Mouse (Mus musculus): Measurements from ENCODE around the gene Setd4.
"Not testable (repeated sequence)": the region's sequence is repeated elsewhere in the genome, so short reads cannot be mapped to it uniquely, and the experiment has no call there.

Setd4 gene

DNA sequence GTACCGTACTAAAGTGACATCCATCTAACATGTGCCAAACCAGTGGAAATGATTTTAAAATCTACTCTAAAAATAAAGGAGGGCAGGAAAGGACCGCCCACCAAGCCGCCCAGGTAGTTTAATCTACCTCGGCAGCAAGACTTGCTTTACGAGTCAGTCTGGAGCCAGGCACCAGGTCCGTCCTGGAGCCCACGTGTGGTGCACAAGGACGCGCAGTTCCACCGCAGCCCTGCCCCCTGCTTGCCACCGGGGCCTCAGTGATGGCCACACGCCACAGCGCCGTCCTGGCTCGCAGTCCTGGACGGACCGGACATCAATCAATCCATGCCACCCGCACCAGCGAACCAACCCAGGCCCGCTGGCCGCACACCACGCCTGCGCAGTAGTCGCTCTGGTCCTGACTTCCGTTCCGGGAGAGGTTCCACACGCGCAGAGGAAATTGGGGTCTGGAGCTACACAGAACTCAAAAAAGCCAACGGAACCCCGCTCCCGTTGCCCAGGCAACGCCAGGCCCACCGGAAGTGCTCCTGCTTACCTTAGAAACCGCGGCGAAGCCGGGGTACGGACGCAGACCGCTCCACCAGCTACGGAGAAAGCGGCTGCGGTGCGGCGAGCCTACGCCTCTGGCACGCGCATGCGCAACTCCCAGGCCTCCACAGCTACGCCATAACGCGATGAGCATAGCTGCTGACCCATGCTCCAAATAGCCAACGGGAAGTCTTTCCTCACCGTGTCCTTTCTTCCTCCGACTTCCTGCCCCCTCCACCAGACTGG lies at the start of gene Setd4:
TSS of gene Setd4 (minus strand) at position 625 of the 774 bp plus-strand sequence.
- peak; percentile 82 to 87 for DNase-seq (ENCODE audit: low spot score in 2 of 2)

GRCm38 (mm10) chr16:93648441-93649183 lies 44.7 kb upstream of the Setd4 start:
- no peak for DNase-seq (ENCODE audit: low spot score in 2 of 2)

DNA sequence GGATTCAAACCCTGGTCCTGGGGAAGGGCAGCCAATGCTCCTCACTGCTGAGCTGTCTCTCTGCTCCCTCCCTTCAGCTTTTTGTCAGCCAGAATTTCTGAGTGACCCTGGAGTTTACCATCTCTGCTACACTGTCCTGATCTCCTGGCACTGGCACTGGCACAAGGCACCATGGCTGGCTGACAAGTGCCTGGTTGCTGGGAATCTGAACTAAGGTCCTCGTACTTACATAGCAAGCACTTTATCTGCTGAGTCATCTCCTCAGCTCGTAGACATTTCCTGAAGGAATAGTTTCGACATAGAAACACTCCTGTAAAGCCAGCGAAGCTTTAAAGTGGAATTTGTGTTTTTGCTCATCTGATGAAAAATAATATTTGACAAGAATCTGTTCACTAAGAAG lies 40.1 kb upstream of the Setd4 start:
- DNase-seq (ENCODE audit: low spot score in 2 of 2): no peak

GRCm38 (mm10) chr16:93627761-93628400 lies 24.0 kb upstream of the Setd4 start, which contains the start of gene Gm5678:
TSS of gene Gm5678 (plus strand) at chr16:93628097.
- DNase-seq (ENCODE audit: low spot score in 2 of 2): no peak

- no peak for DNase-seq (ENCODE audit: low spot score in 2 of 2)
These were observed 22.9 kb upstream of the Setd4 start for GRCm38 (mm10) chr16:93626745-93627144.

GRCm38 (mm10) chr16:93624671-93625070 lies 20.8 kb upstream of the Setd4 start:
- no peak for DNase-seq (ENCODE audit: low spot score in 2 of 2)

- DNase-seq (ENCODE audit: low spot score in 2 of 2): not testable (repeated sequence)
These were observed 19.9 kb upstream of the Setd4 start for GRCm38 (mm10) chr16:93623759-93624158.

GRCm38 (mm10) chr16:93615118-93615870 lies 11.4 kb upstream of the Setd4 start:
- peak; percentile 58 to 70 for DNase-seq (ENCODE audit: low spot score in 2 of 2)

GRCm38 (mm10) chr16:93610961-93611360 lies 7.1 kb upstream of the Setd4 start:
- DNase-seq (ENCODE audit: low spot score in 2 of 2): no peak

DNA sequence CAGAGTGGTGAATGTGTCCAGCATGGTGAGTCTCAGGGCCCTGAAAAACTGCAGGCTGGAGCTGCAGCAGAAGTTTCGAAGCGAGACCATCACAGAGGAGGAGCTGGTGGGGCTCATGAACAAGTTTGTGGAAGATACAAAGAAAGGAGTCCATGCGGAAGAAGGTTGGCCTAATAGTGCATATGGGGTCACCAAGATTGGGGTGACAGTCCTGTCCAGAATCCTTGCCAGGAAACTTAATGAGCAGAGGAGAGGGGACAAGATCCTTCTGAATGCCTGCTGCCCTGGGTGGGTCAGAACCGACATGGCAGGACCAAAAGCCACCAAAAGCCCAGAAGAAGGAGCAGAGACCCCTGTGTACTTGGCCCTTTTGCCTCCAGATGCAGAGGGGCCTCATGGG lies 5.9 kb upstream of the Setd4 start:
- no peak for DNase-seq (ENCODE audit: low spot score in 2 of 2)

GRCm38 (mm10) chr16:93608731-93609130 lies 4.9 kb upstream of the Setd4 start:
- no peak for DNase-seq (ENCODE audit: low spot score in 2 of 2)

GRCm38 (mm10) chr16:93607669-93608101 lies 3.8 kb upstream of the Setd4 start:
- peak; percentile 84 to 88 for DNase-seq (ENCODE audit: low spot score in 2 of 2)

DNA sequence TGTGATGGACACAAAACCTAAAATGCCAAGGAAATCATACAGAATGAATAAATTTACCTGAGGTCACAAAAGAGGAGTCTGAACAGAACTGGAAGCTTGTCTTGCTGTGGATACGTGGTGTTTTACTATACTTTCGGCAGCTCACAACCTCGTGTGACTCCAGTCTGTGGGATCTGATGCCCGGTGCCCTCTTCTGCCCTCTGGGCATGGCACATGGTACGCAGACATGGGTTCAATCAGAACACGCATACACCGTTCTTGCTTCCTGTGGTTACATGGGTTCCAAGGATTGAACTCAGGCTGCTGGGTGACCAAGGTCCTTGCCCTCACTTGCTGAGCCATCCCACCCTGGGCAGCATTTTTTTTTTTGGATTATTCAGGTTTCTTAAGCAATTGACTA lies 2.3 kb upstream of the Setd4 start:
- no peak for DNase-seq (ENCODE audit: low spot score in 2 of 2)

DNA sequence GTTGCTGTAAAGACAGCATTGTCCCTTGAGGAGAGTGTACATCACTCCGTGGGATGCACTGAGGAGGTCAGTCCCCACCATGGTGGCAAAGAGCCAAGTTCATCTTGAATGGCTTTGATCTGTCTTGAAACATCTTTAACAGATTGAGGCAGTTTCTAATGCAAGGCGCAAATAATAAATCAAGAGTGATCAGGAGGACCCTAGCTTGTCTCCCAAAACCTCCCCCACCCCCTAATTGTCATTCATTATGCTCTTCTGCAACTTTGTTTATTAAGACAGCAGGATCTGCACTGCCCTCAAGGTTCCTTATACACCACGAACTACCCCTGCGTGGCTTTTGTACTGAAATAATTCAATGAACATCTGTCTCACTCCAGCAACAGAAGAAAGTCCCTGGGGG lies 1.7 kb upstream of the Setd4 start, which contains the start of gene Cbr1:
TSS of gene Cbr1 (plus strand) at position 301 of the 400 bp plus-strand sequence.
- no peak for DNase-seq (ENCODE audit: low spot score in 2 of 2)

DNA sequence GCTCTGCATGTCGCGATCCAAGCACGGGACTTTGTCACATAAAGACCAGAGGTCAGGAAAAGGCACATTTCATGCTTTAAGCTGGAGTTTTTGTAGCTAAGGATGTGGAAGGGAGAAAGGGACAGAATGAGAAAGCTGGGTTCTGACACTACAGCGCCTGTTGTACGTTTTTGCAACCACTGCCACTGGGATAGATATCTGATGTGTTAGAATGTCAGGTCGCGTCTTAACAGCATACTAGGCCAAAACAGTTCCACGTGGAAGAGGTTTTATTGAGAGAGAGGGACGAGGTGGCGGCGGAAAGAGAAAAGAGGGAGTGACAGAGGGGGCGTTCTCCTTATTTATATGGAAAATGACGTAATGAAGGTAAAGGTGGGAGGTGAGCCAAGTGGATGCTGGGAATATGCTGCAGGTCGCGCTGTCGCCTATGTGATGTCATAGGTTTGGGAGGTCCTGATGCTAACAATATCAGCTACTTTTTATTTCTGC lies 662 bp upstream of the Setd4 start:
- DNase-seq (ENCODE audit: low spot score in 2 of 2): no peak

DNA sequence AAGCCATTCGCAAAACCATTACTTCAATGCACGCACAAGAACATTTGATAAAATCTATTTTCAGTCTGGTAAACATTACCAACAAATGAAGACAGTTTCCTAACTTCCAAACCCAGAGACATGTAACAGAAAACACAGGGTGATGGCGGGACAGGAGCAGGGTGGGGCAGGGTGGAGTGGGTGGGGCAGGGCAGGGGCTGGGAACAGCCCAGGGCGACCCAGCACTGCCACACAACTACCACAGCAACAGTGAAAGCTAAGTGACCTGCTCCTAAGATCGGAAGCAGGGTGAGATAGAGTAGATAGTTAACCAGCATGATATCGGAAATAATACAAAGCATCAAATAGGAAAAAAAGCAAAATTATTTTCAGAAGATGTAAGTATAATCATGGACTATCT lies 4.4 kb downstream of the Setd4 start:
- no peak for DNase-seq (ENCODE audit: low spot score in 2 of 2)

DNA sequence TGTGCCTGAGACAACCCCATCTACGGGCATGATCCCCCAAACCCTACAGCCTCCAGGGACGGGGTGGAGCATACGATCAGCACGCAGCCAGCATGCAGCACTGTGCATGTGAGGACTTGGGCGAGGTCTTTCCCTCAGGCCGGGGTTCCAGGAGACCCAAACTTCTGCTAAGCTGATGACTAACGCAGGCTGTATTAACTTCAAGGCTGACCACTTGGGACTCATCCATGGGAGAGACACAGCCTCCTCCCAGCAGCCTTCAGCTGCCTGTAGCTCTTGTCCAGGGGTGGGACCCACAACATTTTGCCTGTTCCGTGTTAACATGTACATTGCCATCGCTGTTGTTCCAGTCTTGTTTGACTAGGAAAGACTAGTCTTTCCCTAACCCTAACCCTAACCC lies 6.3 kb downstream of the Setd4 start:
- DNase-seq (ENCODE audit: low spot score in 2 of 2): no peak

GRCm38 (mm10) chr16:93596807-93597206 lies 7.1 kb downstream of the Setd4 start:
- DNase-seq (ENCODE audit: low spot score in 2 of 2): no peak

GRCm38 (mm10) chr16:93595766-93596165 lies 8.1 kb downstream of the Setd4 start:
- no peak for DNase-seq (ENCODE audit: low spot score in 2 of 2)

- no peak for DNase-seq (ENCODE audit: low spot score in 2 of 2)
These were observed 9.4 kb downstream of the Setd4 start for GRCm38 (mm10) chr16:93594448-93594847.

DNA sequence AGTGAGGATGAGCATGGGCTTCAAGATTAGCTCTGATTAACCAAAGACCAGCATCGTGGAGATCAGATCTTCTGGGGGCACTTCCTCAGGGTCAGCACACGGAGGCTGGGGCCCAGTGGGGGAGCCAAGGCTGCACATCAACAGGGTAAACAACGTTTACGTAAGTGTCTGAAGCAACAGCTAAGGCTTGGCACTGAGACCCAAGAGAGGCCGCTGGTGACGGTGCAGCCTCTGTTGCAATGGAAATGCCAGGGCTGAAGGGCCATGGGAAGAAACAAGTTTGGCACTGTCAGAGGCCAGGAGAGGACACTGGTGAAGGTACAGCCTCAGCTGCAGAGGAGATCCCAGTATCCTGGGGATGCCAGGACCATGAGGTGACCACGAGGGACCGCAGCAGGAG lies 10.5 kb downstream of the Setd4 start:
- no peak for DNase-seq (ENCODE audit: low spot score in 2 of 2)
